Mouse (Mus musculus): ENCODE data around the gene Otub2. TPM values are rescaled to one million over a fixed set of nuclear protein-coding genes. Genes with fewer than 3 reads are reported as not detected.
A peak's percentile ranks its signal among the peaks of the same experiment; 100 is the strongest.

Gene Otub2
- polyA plus RNA-seq (2016; fragmentation: Nextera tagmentation; extraction: Ambion mirVana) = 16.9 TPM in 2 replicates

DNA sequence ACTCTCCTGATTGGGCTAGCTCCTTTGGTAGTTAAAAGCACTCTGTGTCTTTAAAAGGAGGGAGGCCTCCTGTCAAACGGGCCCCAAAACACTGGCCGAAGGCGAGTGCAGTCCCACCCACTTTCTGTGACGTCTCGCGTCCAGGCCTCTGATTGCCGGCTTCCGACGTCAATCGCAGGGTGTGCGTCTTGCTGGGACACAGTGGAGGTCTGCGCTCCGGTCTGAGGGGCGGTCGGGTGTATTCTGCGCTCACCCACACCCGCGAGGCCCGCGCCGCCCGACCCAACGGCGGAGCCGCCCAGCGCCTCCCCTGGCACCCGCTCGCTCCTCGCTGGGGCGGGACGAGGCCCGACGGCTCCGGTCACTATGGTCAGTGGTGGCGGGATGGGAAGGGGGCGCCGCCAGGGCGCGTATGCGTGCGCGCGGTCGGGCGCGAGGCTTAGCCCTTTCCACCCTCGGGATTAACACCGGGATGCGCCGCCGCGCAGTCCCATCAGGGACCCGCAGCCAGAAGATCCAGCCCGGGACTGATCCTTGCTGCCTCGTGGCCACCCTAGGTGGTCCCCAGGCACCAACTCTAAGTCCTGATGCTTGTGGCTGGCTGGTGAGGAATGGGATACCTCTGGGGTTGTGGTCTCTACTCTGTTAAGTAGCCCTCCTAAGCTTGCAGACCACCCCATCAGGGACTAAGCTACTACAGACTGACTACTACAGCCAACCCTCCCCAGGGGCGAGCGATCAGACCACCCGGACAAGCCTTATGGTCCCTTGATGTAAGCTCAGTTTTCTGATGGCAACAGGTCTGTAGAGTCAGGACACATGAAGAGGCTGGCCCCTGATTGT lies at the start of gene Otub2:
Gene Otub2, plus strand, starts transcription at position 178 of the 843 bp plus-strand sequence.
- Histone ChIP-seq H3K9ac (peak within 1 kb of the TSS; percentile 92), H3K27me3 (no peaks in the 10 kb centered on the region), H3K4me3 (peak within 1 kb of the TSS; percentile 79), H3K9me3 (replicated peaks) (no peaks in the 10 kb centered on the region), H3K4me2 (replicated peaks) (peak within 1 kb of the TSS; percentile 76), H3K4me1 (peaks cover 6% of the 10 kb centered on the region), H3K36me3 (no peaks in the 10 kb centered on the region), H3K27ac (peak within 1 kb of the TSS; percentile 71)
- under 1% methylated on average over 56 of the region's 58 CpGs for WGBS
- peak; percentile 99 for ATAC-seq (ENCODE audit: low FRiP score)

DNA sequence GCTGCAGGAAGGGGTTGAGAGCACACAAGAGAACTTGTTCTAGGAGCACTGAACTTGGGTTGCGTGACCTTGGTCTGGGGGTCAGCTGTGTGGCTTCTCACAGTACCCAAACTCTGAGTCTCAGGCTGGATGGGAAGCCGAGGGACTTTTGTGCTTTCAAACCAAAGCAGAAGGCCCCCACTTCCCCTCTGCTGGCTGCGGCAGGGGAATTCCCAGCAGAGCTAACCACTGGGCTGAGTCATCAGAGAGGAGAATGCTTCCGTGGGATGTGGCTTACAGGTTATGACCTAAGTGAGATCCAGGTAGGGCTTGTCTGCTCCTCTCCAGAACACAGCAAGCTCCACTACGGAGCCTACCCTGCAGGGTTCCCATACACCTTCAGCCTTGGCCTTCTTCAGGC lies 47.3 kb upstream of the Otub2 start:
- Histone ChIP-seq H3K27ac (no peak overlapping the region), H3K4me2 (replicated peaks) (no peak overlapping the region), H3K36me3 (no peaks in the 10 kb centered on the region), H3K27me3 (peaks cover 6% of the 10 kb centered on the region; the same call in 1 of the 2 replicates), H3K4me3 (no peak overlapping the region), H3K9ac (no peak overlapping the region), H3K9me3 (replicated peaks) (no peaks in the 10 kb centered on the region), H3K4me1 (no peaks in the 10 kb centered on the region; the same call in 1 of the 2 replicates)
- no peak for ATAC-seq (ENCODE audit: low FRiP score)
- 88% methylated on average over 5 of the region's 5 CpGs for WGBS

DNA sequence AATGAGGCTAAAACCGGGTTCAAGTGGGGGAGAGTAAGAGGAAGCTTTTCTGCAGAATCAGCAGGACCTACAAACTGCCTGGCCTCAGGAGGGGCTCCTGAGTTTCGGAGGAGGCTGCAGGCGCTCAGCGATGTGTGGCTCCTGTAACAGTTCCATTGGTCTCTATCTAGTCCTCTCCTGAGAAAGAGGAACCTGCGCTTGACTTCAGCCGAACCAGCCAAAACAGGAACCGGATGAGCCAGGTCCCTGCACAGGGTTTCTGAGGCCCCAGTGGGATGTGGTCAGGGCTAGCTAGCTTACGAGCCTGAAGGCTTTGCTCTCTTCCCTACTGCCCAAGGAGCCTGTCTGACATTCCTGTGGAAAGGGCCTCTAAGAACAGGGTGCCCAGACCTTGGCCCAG lies 45.0 kb upstream of the Otub2 start:
- Histone ChIP-seq H3K4me1 (no peaks in the 10 kb centered on the region; the same call in 1 of the 2 replicates), H3K9me3 (replicated peaks) (no peaks in the 10 kb centered on the region), H3K27me3 (peaks cover 6% of the 10 kb centered on the region; the same call in 1 of the 2 replicates), H3K36me3 (no peaks in the 10 kb centered on the region), H3K9ac (no peak overlapping the region), H3K4me3 (no peak overlapping the region), H3K27ac (no peak overlapping the region), H3K4me2 (replicated peaks) (no peak overlapping the region)
- ATAC-seq (ENCODE audit: low FRiP score) = no peak
- 78% methylated on average over 8 of the region's 8 CpGs for WGBS

DNA sequence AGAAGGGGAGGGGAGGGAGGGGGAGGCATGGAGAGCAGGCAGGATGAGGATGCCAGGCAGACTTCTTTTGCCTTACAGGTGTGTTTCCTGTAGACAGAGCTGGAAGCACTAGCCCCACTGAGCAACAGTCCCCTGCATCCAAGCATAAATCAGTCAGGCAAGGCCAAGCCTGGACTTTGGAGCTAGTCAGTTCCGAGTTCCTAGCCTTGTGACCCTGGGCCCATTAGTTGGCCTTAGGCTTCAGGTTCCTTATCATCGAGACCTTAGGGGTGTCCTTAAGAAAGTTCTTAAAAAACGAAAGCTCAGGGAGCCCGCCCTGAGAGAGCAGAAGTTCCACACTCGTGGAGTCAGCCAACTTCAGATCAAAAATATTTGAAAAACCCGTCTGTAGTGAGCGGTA lies 43.5 kb upstream of the Otub2 start:
- no peak for ATAC-seq (ENCODE audit: low FRiP score)
- Histone ChIP-seq H3K27ac (no peak overlapping the region), H3K27me3 (peaks cover 6% of the 10 kb centered on the region; the same call in 1 of the 2 replicates), H3K9me3 (replicated peaks) (no peaks in the 10 kb centered on the region), H3K9ac (no peak overlapping the region), H3K4me1 (no peaks in the 10 kb centered on the region), H3K36me3 (no peaks in the 10 kb centered on the region), H3K4me3 (no peak overlapping the region), H3K4me2 (replicated peaks) (no peak overlapping the region)
- 92% methylated on average over 7 of the region's 7 CpGs for WGBS

DNA sequence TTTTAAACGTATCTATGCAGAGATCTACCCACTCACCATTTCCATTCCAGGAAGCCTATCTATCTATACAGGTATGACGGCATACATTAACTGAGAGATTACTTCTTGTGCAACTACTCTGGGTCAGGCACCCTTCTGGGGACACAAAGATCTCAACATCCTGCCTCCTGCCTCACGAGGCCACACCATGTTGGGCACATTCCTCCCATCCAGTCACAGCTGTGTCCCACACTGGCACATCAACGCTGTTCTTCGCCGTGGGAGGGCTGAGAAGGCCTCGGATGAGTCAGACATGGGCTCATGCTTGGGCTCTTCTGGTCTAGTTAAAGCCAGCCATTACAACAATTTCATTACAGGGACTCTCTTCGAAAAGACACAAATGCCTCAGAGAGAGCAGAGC lies 41.5 kb upstream of the Otub2 start:
- 83% methylated on average over 8 of the region's 8 CpGs for WGBS
- Histone ChIP-seq H3K27me3 (peaks cover 6% of the 10 kb centered on the region; the same call in 1 of the 2 replicates), H3K4me1 (no peaks in the 10 kb centered on the region), H3K27ac (no peak overlapping the region), H3K4me2 (replicated peaks) (no peak overlapping the region), H3K9ac (no peak overlapping the region), H3K36me3 (no peaks in the 10 kb centered on the region), H3K9me3 (replicated peaks) (no peaks in the 10 kb centered on the region), H3K4me3 (no peak overlapping the region)
- no peak for ATAC-seq (ENCODE audit: low FRiP score)

DNA sequence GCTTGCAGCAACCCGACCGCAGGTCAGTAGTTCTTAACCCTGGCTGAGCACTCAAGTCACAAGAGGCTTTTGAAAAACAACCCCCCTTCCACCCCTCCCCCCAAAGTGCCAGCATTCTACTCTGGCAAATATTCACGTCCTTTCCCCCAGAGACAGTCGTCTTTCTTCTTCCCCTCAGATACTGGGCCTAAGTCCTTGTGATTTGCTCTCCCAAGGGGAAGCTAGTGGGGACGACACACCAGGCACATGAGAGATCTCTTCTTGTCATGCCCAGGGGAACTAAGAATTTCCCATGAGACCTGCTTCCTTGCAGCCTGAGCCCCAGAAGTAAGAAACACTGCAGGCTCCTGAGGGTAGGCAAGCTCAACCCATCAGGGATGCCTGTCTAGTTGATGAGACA lies 41.1 kb upstream of the Otub2 start:
- WGBS = 53% methylated on average over 5 of the region's 5 CpGs
- Histone ChIP-seq H3K9me3 (replicated peaks) (no peaks in the 10 kb centered on the region), H3K4me1 (no peaks in the 10 kb centered on the region), H3K9ac (no peak overlapping the region), H3K27ac (no peak overlapping the region), H3K4me3 (no peak overlapping the region), H3K4me2 (replicated peaks) (no peak overlapping the region), H3K27me3 (0 out of 2 replicates have a peak, but pooled peaks cover 2% of the 10 kb centered on the region), H3K36me3 (no peaks in the 10 kb centered on the region)
- ATAC-seq (ENCODE audit: low FRiP score) = no peak

DNA sequence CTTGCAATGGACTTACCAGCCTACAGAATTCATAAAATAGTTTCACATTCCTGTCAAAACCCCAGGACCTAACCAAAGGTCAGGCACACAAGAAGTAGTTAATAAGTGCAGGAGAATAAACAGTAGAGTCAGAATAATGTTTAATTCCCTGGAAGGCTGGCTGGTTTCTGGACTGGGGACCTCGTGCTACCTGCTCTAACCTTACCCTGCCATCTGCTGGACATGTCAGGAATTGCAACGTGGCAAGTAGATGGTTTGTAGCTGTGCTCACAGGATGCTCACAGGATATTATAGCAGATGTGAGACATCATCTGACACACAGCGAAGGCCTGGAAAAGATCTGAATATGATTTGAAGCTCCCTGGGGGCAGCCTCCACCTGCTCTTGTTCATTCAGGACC lies 40.0 kb upstream of the Otub2 start:
- no peak overlapping the region for H3K27ac ChIP-seq
- H3K4me3 ChIP-seq = no peak overlapping the region
- ATAC-seq (ENCODE audit: low FRiP score) = 0 out of 2 replicates have a peak, but pooled peaks have one; percentile 12
- H3K36me3 ChIP-seq = no peaks in the 10 kb centered on the region
- H3K4me2 ChIP-seq (replicated peaks) = no peak overlapping the region
- peaks cover 3% of the 10 kb centered on the region; the same call in 1 of the 2 replicates for H3K4me1 ChIP-seq
- H3K9ac ChIP-seq = no peak overlapping the region
- WGBS = 4% methylated on average over 3 of the region's 3 CpGs
- H3K9me3 ChIP-seq (replicated peaks) = no peaks in the 10 kb centered on the region
- 0 out of 2 replicates have a peak, but pooled peaks cover 2% of the 10 kb centered on the region for H3K27me3 ChIP-seq

DNA sequence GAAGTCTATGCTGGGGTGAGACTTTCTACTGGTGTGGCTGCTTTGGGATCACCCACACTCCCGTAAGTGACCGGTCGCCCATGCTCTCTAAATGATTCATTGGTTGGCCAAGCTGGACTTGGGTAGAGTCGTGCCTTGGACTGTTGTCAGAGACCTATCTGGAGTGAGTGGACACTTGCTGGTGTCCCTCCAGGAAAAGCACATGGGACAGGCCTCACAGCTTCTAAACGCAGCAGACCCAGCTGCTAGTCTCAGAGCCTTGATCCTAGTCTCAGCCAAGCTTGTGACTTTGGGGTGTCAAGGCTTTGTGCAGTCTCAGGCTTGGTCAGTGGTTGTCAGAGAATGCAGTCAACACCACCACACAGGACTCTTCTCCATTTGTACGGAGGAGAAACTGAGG lies 35.7 kb upstream of the Otub2 start:
- Histone ChIP-seq H3K27me3 (no peaks in the 10 kb centered on the region), H3K4me2 (replicated peaks) (no peak overlapping the region), H3K4me3 (no peak overlapping the region), H3K27ac (no peak overlapping the region), H3K4me1 (peaks cover 6% of the 10 kb centered on the region; the same call in 1 of the 2 replicates), H3K9me3 (replicated peaks) (no peaks in the 10 kb centered on the region), H3K9ac (no peak overlapping the region), H3K36me3 (no peaks in the 10 kb centered on the region)
- ATAC-seq (ENCODE audit: low FRiP score) = no peak
- WGBS = 95% methylated on average over 6 of the region's 6 CpGs

DNA sequence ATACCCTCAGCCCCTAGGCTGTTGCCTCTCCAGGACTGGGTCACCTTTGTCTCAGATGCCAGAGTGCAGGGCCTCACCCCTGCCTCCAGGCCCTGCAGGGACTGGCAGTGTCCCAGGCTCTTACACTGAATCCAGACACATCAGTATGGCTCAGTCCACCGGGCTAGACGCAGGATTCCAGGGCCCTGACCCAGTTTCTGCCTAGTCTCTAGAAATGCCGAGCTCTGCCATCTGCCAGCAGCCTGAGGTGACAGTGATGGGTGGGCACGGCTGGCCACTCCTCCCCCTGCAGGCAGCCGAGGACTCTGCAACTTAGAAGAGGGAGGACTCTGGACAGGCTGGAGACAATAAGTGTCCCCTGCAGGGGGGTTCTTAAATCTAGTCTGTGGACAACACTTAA lies 34.9 kb upstream of the Otub2 start:
- Histone ChIP-seq H3K4me3 (no peak overlapping the region), H3K4me1 (peaks cover 6% of the 10 kb centered on the region; the same call in 1 of the 2 replicates), H3K27me3 (no peaks in the 10 kb centered on the region), H3K9ac (no peak overlapping the region), H3K9me3 (replicated peaks) (no peaks in the 10 kb centered on the region), H3K36me3 (no peaks in the 10 kb centered on the region), H3K4me2 (replicated peaks) (no peak overlapping the region), H3K27ac (no peak overlapping the region)
- WGBS = 10% methylated on average over 5 of the region's 5 CpGs
- peak; percentile 65; the same call in 1 of the 2 replicates for ATAC-seq (ENCODE audit: low FRiP score)

DNA sequence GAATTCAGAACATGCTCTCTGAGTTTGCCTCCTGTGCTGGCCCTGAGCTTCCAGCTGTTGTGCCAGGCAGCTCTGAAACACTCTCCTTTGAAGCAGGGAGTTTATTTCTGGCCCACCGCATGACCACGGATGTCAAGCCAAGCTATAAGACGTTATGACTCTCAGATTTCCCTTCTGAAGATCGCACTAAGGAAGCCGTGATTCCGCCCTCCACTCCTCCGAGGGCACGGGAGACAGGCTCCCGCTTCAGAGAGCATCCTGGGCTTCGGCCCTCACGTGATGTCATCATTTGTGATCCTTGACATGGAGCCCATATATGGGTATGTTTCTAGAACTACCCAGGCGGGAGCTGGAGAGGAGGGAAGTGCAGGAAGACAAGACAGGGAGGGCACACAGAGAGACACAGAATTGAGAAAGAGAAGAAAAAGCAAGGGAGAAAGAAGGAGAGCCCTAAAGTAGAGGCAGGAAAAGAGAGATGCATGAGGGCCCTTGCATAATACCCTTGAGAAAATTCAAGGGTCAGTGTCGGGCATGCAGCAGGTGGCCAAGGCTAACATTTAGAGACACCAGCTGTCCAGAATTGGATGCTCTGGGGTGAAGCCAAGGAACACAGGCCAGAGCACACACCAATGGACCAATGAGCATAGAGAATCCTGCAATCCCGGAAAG lies 32.6 kb upstream of the Otub2 start, which contains the start of gene Asb2:
Gene Asb2, minus strand, starts transcription at position 256 of the 669 bp plus-strand sequence.
- no peak within 1 kb of the TSS for H3K4me2 ChIP-seq (replicated peaks)
- no peak within 1 kb of the TSS for H3K4me3 ChIP-seq
- H3K27me3 ChIP-seq = no peaks in the 10 kb centered on the region
- peaks cover 12% of the 10 kb centered on the region; the same call in 1 of the 2 replicates for H3K4me1 ChIP-seq
- H3K9ac ChIP-seq = no peak within 1 kb of the TSS
- WGBS = 76% methylated on average over 14 of the region's 14 CpGs
- no peak within 1 kb of the TSS for H3K27ac ChIP-seq
- H3K9me3 ChIP-seq (replicated peaks) = no peaks in the 10 kb centered on the region
- no peaks in the 10 kb centered on the region for H3K36me3 ChIP-seq
- ATAC-seq (ENCODE audit: low FRiP score) = no peak

DNA sequence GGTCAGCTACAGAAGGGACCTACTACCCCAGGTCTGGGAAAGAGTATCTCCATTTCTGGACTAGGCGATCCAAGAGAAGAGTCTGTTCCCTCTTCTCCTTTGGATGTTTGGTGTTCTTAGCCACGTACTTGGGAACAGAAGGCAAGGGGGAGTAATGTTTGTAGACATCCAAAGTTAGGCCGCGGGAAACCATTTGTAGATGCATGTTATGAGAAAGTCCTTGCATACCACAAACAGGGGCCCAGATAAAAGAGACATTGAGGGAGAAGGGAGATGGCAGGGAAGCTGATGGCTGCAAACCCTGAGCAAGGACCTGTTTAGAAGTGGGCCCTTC lies 32.1 kb upstream of the Otub2 start:
- Histone ChIP-seq H3K36me3 (no peaks in the 10 kb centered on the region), H3K4me1 (peaks cover 12% of the 10 kb centered on the region; the same call in 1 of the 2 replicates), H3K4me2 (replicated peaks) (no peak overlapping the region), H3K27me3 (no peaks in the 10 kb centered on the region), H3K9me3 (replicated peaks) (no peaks in the 10 kb centered on the region), H3K27ac (no peak overlapping the region), H3K9ac (no peak overlapping the region), H3K4me3 (no peak overlapping the region)
- no peak for ATAC-seq (ENCODE audit: low FRiP score)
- WGBS = 95% methylated on average over 4 of the region's 4 CpGs

DNA sequence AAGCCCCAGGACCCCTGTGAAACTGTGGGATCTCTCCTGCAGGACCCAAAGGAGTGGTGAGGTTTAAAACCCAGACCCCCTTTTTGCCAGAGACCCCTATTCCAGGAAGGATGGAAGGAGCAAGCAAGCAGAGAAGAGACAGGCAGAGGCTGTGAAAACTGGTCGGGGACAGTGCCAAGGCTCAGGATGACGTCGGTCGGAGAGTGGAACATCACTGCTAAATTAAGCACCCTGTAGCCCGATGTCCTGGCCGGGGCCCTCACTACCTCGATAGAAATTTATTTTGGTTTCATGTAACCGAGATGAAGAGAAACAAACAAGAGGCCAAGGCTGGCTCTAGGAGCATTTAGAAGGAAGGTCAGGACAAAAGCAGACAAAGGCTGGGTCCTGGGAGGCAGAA lies 30.3 kb upstream of the Otub2 start:
- no peak for ATAC-seq (ENCODE audit: low FRiP score)
- no peak overlapping the region for H3K4me2 ChIP-seq (replicated peaks)
- no peaks in the 10 kb centered on the region for H3K9me3 ChIP-seq (replicated peaks)
- H3K27ac ChIP-seq = no peak overlapping the region
- no peak overlapping the region for H3K4me3 ChIP-seq
- no peaks in the 10 kb centered on the region for H3K27me3 ChIP-seq
- H3K9ac ChIP-seq = no peak overlapping the region
- no peaks in the 10 kb centered on the region for H3K36me3 ChIP-seq
- 78% methylated on average over 8 of the region's 8 CpGs for WGBS
- H3K4me1 ChIP-seq = peaks cover 12% of the 10 kb centered on the region; the same call in 1 of the 2 replicates
